ENCODE assay signal across 18 mouse cellular contexts in genomic region chr9:92173318-92173985, GRCm38 (mm10). TPM values are rescaled to one million over a fixed set of nuclear protein-coding genes. Genes with fewer than 3 reads are reported as not detected.
DNase-seq lines count a peak whose midpoint lies in the region; ATAC-seq lines count a peak whose summit lies in the region.
"Had no signal": no experiment of that assay in that cellular context is flagged by ENCODE, and none has a peak within 500 bp of the region (broad histone marks: within the 10 kb centered on the region; RNA-seq: fewer than 3 reads in every experiment).

No protein-coding gene starts in this region.

- ATAC-seq in hindbrain, embryonic 11.5 days (ENCODE audit: low FRiP score) = peak; percentile 46; the same call in 1 of the 2 replicates
- ATAC-seq in forebrain, embryonic 15.5 days (replicated peaks) = peak; percentile 62
- 0 out of 2 replicates have a peak, but pooled peaks have one; percentile 44 for ATAC-seq in limb, embryonic 13.5 days (ENCODE audit: low FRiP score, low read depth)
- ATAC-seq in neural tube, embryonic 13.5 days (ENCODE audit: low read depth) = peak; percentile 52
- ATAC-seq: intestine, postnatal 0 days; liver, postnatal 0 days had no signal

- no peak overlapping the region for H3K4me3 ChIP-seq in hindbrain, embryonic 11.5 days (ENCODE audit: low read depth, low read length)
- H3K4me3 ChIP-seq in hindbrain, embryonic 10.5 days = no peak overlapping the region
- H3K4me3 ChIP-seq in forebrain, embryonic 15.5 days = no peak overlapping the region
- H3K4me3 ChIP-seq in limb, embryonic 13.5 days = no peak overlapping the region
- no peak overlapping the region for H3K4me3 ChIP-seq in neural tube, embryonic 13.5 days
- H3K4me3 ChIP-seq: heart, adult 2 months had no signal

- no peaks in the 10 kb centered on the region for H3K27me3 ChIP-seq in hindbrain, embryonic 11.5 days (ENCODE audit: control insufficient read depth, insufficient read depth, low read length)
- H3K27me3 ChIP-seq in hindbrain, embryonic 10.5 days (ENCODE audit: insufficient read depth, poor library complexity, severe bottlenecking) = peaks cover 19% of the 10 kb centered on the region
- H3K27me3 ChIP-seq in forebrain, embryonic 15.5 days = no peaks in the 10 kb centered on the region
- H3K27me3 ChIP-seq in limb, embryonic 13.5 days = no peaks in the 10 kb centered on the region
- no peaks in the 10 kb centered on the region for H3K27me3 ChIP-seq in neural tube, embryonic 13.5 days

- H3K4me1 ChIP-seq in hindbrain, embryonic 11.5 days (replicated peaks; ENCODE audit: control insufficient read depth, insufficient read depth, low read length) = no peaks in the 10 kb centered on the region
- peaks cover 11% of the 10 kb centered on the region for H3K4me1 ChIP-seq in hindbrain, embryonic 10.5 days (replicated peaks)
- H3K4me1 ChIP-seq in forebrain, embryonic 15.5 days = peaks cover 10% of the 10 kb centered on the region
- no peaks in the 10 kb centered on the region for H3K4me1 ChIP-seq in limb, embryonic 13.5 days
- peaks cover 10% of the 10 kb centered on the region for H3K4me1 ChIP-seq in neural tube, embryonic 13.5 days (replicated peaks)

- no peak overlapping the region for H3K9ac ChIP-seq in hindbrain, embryonic 11.5 days (ENCODE audit: low read depth, low read length)
- H3K9ac ChIP-seq in forebrain, embryonic 15.5 days (replicated peaks) = no peak overlapping the region
- H3K9ac ChIP-seq in limb, embryonic 13.5 days = no peak overlapping the region
- no peak overlapping the region for H3K9ac ChIP-seq in neural tube, embryonic 13.5 days
- H3K9ac ChIP-seq: liver, postnatal 0 days had no signal

- no peak for DNase-seq in hindbrain, embryonic 11.5 days (ENCODE audit: low spot score)
- no peak for DNase-seq in hindbrain, embryonic 10.5 days (ENCODE audit: low spot score)
- DNase-seq in gastrocnemius, postnatal 36 days = no peak
- no peak for DNase-seq in frontal cortex, adult 2 months (ENCODE audit: extremely low spot score in 1 of 2, low spot score in 1 of 2)
- no peak for DNase-seq in natural killer cell, adult 2 months (ENCODE audit: low spot score in 2 of 2)
- DNase-seq: heart, adult 2 months; liver, postnatal 0 days had no signal

- H3K36me3 ChIP-seq in hindbrain, embryonic 11.5 days (ENCODE audit: control insufficient read depth, insufficient read depth, low read length) = no peaks in the 10 kb centered on the region
- no peaks in the 10 kb centered on the region for H3K36me3 ChIP-seq in hindbrain, embryonic 10.5 days
- no peaks in the 10 kb centered on the region for H3K36me3 ChIP-seq in forebrain, embryonic 15.5 days
- H3K36me3 ChIP-seq in limb, embryonic 13.5 days = no peaks in the 10 kb centered on the region
- no peaks in the 10 kb centered on the region for H3K36me3 ChIP-seq in neural tube, embryonic 13.5 days

- no peak overlapping the region for H3K4me2 ChIP-seq in hindbrain, embryonic 11.5 days (replicated peaks; ENCODE audit: low read depth, low read length)
- H3K4me2 ChIP-seq in forebrain, embryonic 15.5 days (replicated peaks) = no peak overlapping the region
- no peak overlapping the region for H3K4me2 ChIP-seq in limb, embryonic 13.5 days (replicated peaks)
- no peak overlapping the region for H3K4me2 ChIP-seq in neural tube, embryonic 13.5 days

- H3K27ac ChIP-seq in hindbrain, embryonic 11.5 days (ENCODE audit: low read depth, low read length) = no peak overlapping the region
- H3K27ac ChIP-seq in hindbrain, embryonic 10.5 days = no peak overlapping the region
- no peak overlapping the region for H3K27ac ChIP-seq in forebrain, embryonic 15.5 days (replicated peaks)
- H3K27ac ChIP-seq in limb, embryonic 13.5 days = no peak overlapping the region
- H3K27ac ChIP-seq in neural tube, embryonic 13.5 days (replicated peaks) = no peak overlapping the region
- H3K27ac ChIP-seq: heart, adult 2 months had no signal

- H3K9me3 ChIP-seq in hindbrain, embryonic 11.5 days (ENCODE audit: control insufficient read depth, low read length) = no peaks in the 10 kb centered on the region
- H3K9me3 ChIP-seq in hindbrain, embryonic 10.5 days = no peaks in the 10 kb centered on the region
- H3K9me3 ChIP-seq in forebrain, embryonic 15.5 days = no peaks in the 10 kb centered on the region
- H3K9me3 ChIP-seq in limb, embryonic 13.5 days = no peaks in the 10 kb centered on the region
- H3K9me3 ChIP-seq in neural tube, embryonic 13.5 days = no peaks in the 10 kb centered on the region

- WGBS in hindbrain, embryonic 11.5 days = 89% methylated on average over 3 of the region's 3 CpGs
- 96% methylated on average over 3 of the region's 3 CpGs for WGBS in hindbrain, embryonic 10.5 days
- 94% methylated on average over 3 of the region's 3 CpGs for WGBS in forebrain, embryonic 15.5 days
- 92% methylated on average over 3 of the region's 3 CpGs for WGBS in limb, embryonic 13.5 days
- 93% methylated on average over 3 of the region's 3 CpGs for WGBS in neural tube, embryonic 13.5 days

- intact Hi-C loops in gastrocnemius, postnatal 36 days (cut with DNase I) = no loop called here

RNA-seq across cellular contexts. Expression of gene Plscr5, which starts 19.3 kb away (rescaled TPM):
- 0.19 TPM in 1 of 2 replicates, not detected in the other for polyA plus RNA-seq in hindbrain, embryonic 11.5 days (2014; fragmentation: Nextera tagmentation; extraction: Ambion mirVana)
- not detected in 2 replicates for polyA plus RNA-seq in hindbrain, embryonic 10.5 days (2016; fragmentation: Nextera tagmentation; extraction: Ambion mirVana)
- 0.24 and 0.26 TPM in 2 replicates for polyA plus RNA-seq in forebrain, embryonic 15.5 days (2015; fragmentation: Nextera tagmentation; extraction: Ambion mirVana)
- polyA plus RNA-seq in limb, embryonic 13.5 days (2015; fragmentation: Nextera tagmentation; extraction: Ambion mirVana) = 0.15 TPM in 1 of 2 replicates, not detected in the other
- polyA plus RNA-seq in neural tube, embryonic 13.5 days (2015; fragmentation: Nextera tagmentation; extraction: Ambion mirVana) = 0.84 and 1.2 TPM in 2 replicates
- total RNA-seq in gastrocnemius, postnatal 36 days (2021) = not detected
- polyA plus RNA-seq in frontal cortex, adult 2 months (2012; rRNA removed) = not detected in 2 replicates
- total RNA-seq: adrenal gland, postnatal 36 days; gastrocnemius, adult 18-20 months; heart, adult 2 months; heart, postnatal 25 days; left cerebral cortex, postnatal 25 days; megakaryocyte, adult 5-6 weeks; neutrophil, adult 5-6 weeks had no signal
- polyA plus RNA-seq: heart, adult 2 months; intestine, postnatal 0 days; liver, postnatal 0 days; spleen, adult 2 months had no signal
